Mouse (Mus musculus) bone marrow, adult 2 months (tissue): ENCODE results near the gene Golga2. TPM values are rescaled to one million over a fixed set of nuclear protein-coding genes. Genes with fewer than 3 reads are reported as not detected.

Source experiments
- H3K27ac ChIP-seq: fragments of 200-500 bp; 2 replicates; pipeline ENCODE4 v1.5.1; 2012; ENCODE audit warnings: low read depth, mild to moderate bottlenecking, control low read depth, inconsistent platforms, low read length; ENCODE audit not compliant: control insufficient read depth, poor library complexity, insufficient read depth
- H3K4me1 ChIP-seq: fragments of 200-500 bp; 2 replicates; pipeline ENCODE4 v1.6.1; 2011; ENCODE audit warnings: low read length; ENCODE audit not compliant: control insufficient read depth, insufficient read depth
- H3K4me3 ChIP-seq: fragments of 200-500 bp; replicated peaks from 2 replicates; pipeline ENCODE3; 2011; ENCODE audit warnings: mild to moderate bottlenecking, low read depth, low read length, control low read depth; ENCODE audit not compliant: control insufficient read depth
- CTCF ChIP-seq: fragments of 200-500 bp; IDR thresholded peaks from 2 replicates; pipeline ENCODE4 v1.5.1; 2011; ENCODE audit warnings: low read length, control low read depth; ENCODE audit not compliant: control insufficient read depth, insufficient read depth
- POLR2A ChIP-seq: fragments of 200-500 bp; IDR thresholded peaks from 2 replicates; pipeline ENCODE4 v1.6.1; 2011; ENCODE audit warnings: low read depth, mild to moderate bottlenecking, control low read depth, low read length, borderline replicate concordance; ENCODE audit not compliant: control insufficient read depth
- WGBS: fragments of 180-500 bp; shearing (Covaris S2); methylation state at CpG from one replicate; pipeline ENCODE4 v1.1.7; 2018; 5-methylcytosine and 5-hydroxymethylcytosine counted together
- polyA plus RNA-seq: library from polyadenylated mRNA; stranded (reverse); fragments of >200 nt; gene quantifications from 2 replicates; pipeline ENCODE4 v1.2.4, GENCODE M21; 2011; ENCODE audit warnings: low replicate concordance; ENCODE audit not compliant: missing spikeins, insufficient read depth, insufficient read length

Golga2 gene
- polyA plus RNA-seq, 1 experiment = 39.8 TPM

DNA sequence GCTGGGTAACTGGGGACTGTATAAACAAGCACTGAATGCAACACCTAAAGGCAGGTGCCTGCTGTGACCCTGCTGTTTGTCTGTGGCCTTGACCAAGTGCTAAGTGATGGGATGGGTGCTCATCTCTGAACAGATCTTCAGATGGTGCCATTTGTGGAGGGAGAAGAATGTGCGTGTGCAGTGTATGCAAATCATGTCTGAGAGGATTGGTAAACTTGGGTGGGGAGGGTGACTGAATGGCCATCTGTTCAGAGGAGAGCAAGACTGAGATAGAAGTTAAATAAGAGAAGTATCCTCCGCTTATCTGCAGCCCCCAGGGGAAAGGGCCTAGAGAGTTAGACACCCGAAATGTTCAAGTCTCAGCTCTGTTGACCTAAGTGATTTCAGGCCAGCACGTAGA lies 12.3 kb downstream of the Golga2 start:
- H3K4me3 ChIP-seq = no peak overlapping the region
- H3K27ac ChIP-seq = no peak overlapping the region
- TF ChIP-seq POLR2A = no peak
- TF ChIP-seq CTCF = no peak
- 92% methylated on average over 4 of the region's 4 CpGs for WGBS
- no peaks in the 10 kb centered on the region for H3K4me1 ChIP-seq

DNA sequence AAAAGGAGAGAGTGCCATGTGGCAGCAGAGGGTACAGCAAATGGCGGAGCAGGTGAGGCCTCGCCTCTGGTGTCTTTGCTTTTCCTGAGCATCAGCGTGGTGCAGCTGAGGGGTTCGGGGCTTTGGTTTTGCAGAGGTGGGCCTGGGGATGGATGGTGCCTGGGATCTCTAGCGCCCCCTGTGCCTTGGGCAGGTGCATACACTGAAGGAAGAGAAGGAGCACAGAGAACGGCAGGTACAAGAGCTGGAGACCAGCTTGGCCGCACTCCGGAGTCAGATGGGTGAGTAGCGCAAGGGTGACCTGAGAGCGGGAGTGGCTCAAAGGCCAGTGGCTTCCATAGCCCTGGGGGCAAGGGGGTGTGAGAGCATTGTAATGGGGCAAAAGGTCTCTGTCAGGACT lies 15.8 kb downstream of the Golga2 start:
- Histone ChIP-seq H3K27ac (no peak overlapping the region), H3K4me3 (no peak overlapping the region), H3K4me1 (no peaks in the 10 kb centered on the region)
- TF ChIP-seq CTCF (peak; percentile 22; the same call in 1 of the 2 replicates), POLR2A (no peak)
- 89% methylated on average over 10 of the region's 10 CpGs for WGBS

DNA sequence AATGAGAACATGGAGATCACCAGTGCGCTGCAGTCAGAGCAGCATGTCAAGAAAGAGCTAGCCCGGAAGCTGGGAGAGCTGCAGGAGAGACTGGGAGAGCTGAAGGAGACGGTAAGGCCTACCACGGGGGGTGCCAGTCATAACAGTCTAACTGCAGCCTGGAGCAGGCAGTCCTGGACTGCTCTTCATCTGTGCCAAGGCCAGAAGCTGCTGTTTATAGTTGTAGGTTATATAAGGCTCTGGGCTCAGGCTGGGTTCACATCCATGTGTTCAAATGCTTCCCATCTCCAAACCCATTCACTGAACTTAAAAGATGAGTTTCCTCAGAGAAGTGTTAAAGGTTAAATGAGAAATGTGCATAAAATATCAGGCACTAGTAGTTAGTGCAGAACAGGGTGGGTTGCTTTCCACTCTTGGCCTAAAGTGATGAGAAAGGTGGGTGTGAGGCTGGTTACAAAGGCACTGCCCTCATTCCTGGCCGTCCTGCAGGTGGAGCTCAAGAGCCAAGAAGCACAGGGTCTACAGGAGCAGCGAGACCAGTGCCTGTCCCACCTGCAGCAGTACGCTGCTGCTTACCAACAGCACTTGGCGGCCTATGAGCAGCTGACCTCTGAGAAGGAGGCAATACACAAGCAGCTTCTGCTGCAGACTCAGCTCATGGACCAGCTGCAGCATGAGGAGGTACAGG lies 17.1 kb downstream of the Golga2 start:
- 67% methylated on average over 8 of the region's 8 CpGs for WGBS
- TF ChIP-seq CTCF (peak; percentile 81), POLR2A (no peak)
- Histone ChIP-seq H3K4me1 (no peaks in the 10 kb centered on the region), H3K27ac (no peak overlapping the region), H3K4me3 (no peak overlapping the region)

DNA sequence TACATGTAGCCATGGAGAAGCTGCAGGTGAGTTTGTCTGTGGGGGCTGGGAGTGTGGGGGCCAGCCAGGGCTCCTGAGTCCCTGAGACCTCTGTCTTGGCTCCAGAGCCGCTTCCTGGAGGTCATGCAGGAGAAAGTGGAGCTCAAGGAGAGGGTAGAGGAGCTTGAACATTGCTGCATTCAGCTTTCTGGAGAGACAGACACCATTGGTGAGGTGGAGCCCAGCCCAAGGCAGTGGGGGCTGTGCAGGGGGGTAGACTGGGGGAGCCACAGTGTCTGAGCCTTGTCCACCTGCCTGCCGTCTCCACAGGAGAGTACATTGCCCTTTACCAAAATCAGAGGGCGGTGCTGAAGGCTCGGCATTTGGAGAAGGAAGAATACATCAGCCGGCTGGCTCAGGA lies 18.5 kb downstream of the Golga2 start:
- Histone ChIP-seq H3K4me1 (peaks cover 4% of the 10 kb centered on the region; the same call in 1 of the 2 replicates), H3K4me3 (no peak overlapping the region), H3K27ac (no peak overlapping the region)
- no peak for TF ChIP-seq CTCF
- no peak for TF ChIP-seq POLR2A
- 90% methylated on average over 5 of the region's 5 CpGs for WGBS

DNA sequence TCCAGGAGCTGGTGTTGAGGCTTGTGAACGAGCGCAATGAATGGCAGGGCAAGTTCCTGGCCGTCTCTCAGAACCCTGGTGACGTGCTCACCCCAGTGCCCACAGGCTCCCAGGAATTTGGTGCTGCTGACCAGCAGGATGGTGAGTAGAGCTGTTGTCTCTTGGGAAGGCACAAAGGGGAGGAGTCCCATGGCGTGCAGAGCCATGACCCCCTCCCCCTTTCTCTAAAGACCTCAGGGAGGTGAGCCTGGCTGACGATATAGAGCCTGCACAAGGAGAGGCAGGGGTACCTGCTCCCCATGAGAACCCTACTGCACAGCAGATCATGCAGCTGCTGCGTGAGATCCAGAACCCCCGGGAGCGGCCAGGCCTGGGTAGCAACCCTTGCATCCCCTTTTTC lies 19.0 kb downstream of the Golga2 start:
- H3K4me1 ChIP-seq = peaks cover 4% of the 10 kb centered on the region; the same call in 1 of the 2 replicates
- WGBS = 90% methylated on average over 9 of the region's 9 CpGs

DNA sequence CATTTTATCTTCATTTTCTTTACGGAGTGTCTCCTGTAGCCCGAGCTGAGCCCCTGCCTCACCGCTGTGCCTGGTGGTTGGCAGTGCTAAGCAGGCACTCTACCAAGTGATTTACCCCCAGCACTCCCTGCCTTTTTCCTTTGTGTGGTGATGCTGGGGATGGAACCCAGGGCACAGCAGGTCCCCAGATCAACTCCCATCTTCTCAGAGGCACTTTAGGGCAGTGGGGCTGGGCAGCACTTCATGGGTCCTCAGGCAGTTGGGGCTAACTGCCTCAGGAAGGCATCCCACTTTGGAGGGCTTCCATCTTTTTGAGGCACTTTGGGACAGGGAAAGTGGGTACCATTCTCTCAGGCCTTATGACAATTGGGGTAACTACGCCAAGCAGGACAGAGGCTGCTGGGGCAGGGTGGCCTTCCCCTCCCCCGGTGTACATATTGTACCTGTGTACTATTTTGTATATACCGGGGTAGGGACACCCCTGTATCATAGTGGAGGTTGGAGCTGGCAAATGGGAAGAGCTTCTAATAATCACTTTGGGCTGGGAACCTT lies 20.1 kb downstream of the Golga2 start:
- no peak for TF ChIP-seq CTCF
- TF ChIP-seq POLR2A = no peak
- Histone ChIP-seq H3K27ac (no peak overlapping the region), H3K4me1 (peaks cover 6% of the 10 kb centered on the region; the same call in 1 of the 2 replicates), H3K4me3 (no peak overlapping the region)
- 87% methylated on average over 6 of the region's 6 CpGs for WGBS

More for the DNA sequence above, 19.0 kb downstream of the Golga2 start:
- no peak for TF ChIP-seq CTCF
- no peak for TF ChIP-seq POLR2A
- no peak overlapping the region for H3K27ac ChIP-seq
- no peak overlapping the region for H3K4me3 ChIP-seq

DNA sequence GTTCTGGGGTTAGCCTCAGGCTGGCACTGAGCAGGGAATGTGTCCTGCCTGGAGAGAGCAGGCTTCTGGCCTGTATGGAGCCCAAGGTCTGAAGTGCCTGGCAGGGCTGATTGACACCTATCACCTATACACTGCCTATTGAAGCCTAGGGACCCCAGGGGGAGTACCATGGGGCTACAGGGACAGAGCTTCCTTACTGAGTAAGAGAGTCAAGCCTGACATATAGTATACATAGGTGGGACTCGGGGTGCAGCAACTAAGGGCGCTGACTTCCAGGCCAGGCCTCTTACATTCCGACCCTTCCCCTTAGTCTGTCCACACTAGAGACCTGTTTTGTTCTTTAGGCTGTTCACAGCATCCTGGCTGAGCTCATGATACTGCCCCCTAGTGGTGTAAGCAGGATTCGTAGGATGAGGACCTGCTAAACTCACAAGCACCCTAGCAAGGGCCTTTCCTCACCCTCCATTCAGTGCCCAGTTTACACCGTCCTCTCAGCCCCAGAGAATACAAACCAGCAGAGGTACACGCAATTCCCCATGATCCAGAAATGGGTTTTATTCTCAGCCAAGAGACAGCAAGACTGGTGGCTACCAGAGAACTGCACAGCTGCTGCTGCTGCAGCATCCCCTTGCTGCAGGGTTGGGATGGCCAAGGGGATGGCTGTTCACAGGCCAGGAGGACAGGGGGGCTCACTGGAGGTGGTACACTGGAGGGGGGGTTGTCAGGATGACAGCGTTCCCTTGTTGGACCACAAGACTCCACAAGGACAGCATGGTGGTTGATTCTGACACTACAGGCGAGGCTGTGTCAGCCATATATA lies 21.0 kb downstream of the Golga2 start:
- TF ChIP-seq POLR2A (no peak), CTCF (peak; percentile 75)
- 64% methylated on average over 8 of the region's 8 CpGs for WGBS
- H3K4me3 ChIP-seq = no peak overlapping the region
- H3K4me1 ChIP-seq = peaks cover 6% of the 10 kb centered on the region; the same call in 1 of the 2 replicates
- no peak overlapping the region for H3K27ac ChIP-seq
